Comparison of ENCODE assay signal across 18 mouse cellular contexts in the genomic region with DNA sequence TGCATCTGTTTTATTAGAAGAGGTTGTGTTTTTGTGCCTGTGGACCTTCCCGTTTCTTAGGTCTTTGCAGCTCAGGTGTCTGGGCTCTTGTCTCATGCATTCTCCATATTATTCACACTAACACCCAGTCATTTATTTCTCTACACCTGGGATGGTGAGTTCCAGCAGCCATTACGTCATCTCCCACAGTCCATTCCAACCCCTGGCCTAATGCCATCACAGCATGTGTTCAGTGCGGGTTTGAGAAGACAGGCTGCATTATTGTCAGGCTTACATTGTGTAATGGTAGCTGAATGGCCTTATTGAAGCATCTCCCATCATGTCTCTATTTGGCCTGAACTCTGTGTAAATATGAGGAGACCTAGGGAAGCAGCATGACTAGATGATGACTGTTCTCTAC.
DNase-seq lines count a peak whose midpoint lies in the region; ATAC-seq and TF ChIP-seq lines count a peak whose summit lies in the region.
"Had no signal": no experiment of that assay in that cellular context is flagged by ENCODE, and none has a peak within 500 bp of the region (broad histone marks: within the 10 kb centered on the region; RNA-seq: fewer than 3 reads in every experiment).

No protein-coding gene starts in this region.

- no peak overlapping the region for H3K9ac ChIP-seq in forebrain, embryonic 16.5 days (replicated peaks; ENCODE audit: low read depth, low read length)
- no peak overlapping the region for H3K9ac ChIP-seq in forebrain, postnatal 0 days
- H3K9ac ChIP-seq: embryonic facial prominence, embryonic 15.5 days; kidney, embryonic 15.5 days; lung, embryonic 15.5 days had no signal

- no peak overlapping the region for H3K4me3 ChIP-seq in forebrain, embryonic 16.5 days (replicated peaks; ENCODE audit: low read length)
- no peak overlapping the region for H3K4me3 ChIP-seq in forebrain, postnatal 0 days (ENCODE audit: low read depth, low read length)
- H3K4me3 ChIP-seq: embryonic facial prominence, embryonic 15.5 days; kidney, embryonic 15.5 days; lung, embryonic 15.5 days had no signal

- no peaks in the 10 kb centered on the region for H3K9me3 ChIP-seq in forebrain, embryonic 16.5 days (ENCODE audit: control insufficient read depth, low read length)
- no peaks in the 10 kb centered on the region for H3K9me3 ChIP-seq in forebrain, postnatal 0 days (ENCODE audit: low read length)
- H3K9me3 ChIP-seq: embryonic facial prominence, embryonic 15.5 days; kidney, embryonic 15.5 days; lung, embryonic 15.5 days had no signal

- 0 out of 2 replicates have a peak, but pooled peaks have one; percentile 15 for ATAC-seq in forebrain, embryonic 16.5 days
- no peak for ATAC-seq in forebrain, postnatal 0 days
- ATAC-seq: inflammation-experienced regulatory T-cells, adult 6 months; midbrain, embryonic 16.5 days had no signal

- H3K27ac ChIP-seq in forebrain, embryonic 16.5 days (ENCODE audit: low read length) = no peak overlapping the region
- no peak overlapping the region for H3K27ac ChIP-seq in forebrain, postnatal 0 days (ENCODE audit: low read depth, low read length)
- H3K27ac ChIP-seq: embryonic facial prominence, embryonic 15.5 days; kidney, embryonic 15.5 days; lung, embryonic 15.5 days had no signal

- peaks cover 4% of the 10 kb centered on the region; the same call in 1 of the 2 replicates for H3K4me1 ChIP-seq in forebrain, embryonic 16.5 days (replicated peaks; ENCODE audit: control insufficient read depth, insufficient read depth, low read length)
- no peaks in the 10 kb centered on the region for H3K4me1 ChIP-seq in forebrain, postnatal 0 days (ENCODE audit: insufficient read depth)
- H3K4me1 ChIP-seq: embryonic facial prominence, embryonic 15.5 days; kidney, embryonic 15.5 days; lung, embryonic 15.5 days had no signal

- no peaks in the 10 kb centered on the region for H3K27me3 ChIP-seq in forebrain, embryonic 16.5 days (replicated peaks; ENCODE audit: control insufficient read depth, insufficient read depth, low read length)
- H3K27me3 ChIP-seq in forebrain, postnatal 0 days (ENCODE audit: insufficient read depth, low read length) = no peaks in the 10 kb centered on the region
- H3K27me3 ChIP-seq: embryonic facial prominence, embryonic 15.5 days; kidney, embryonic 15.5 days; lung, embryonic 15.5 days had no signal

- no peak for TF ChIP-seq CTCF in forebrain, postnatal 0 days (IDR thresholded peaks at IDR 0.05; ENCODE audit: low read depth)

- 34% methylated on average over 3 of the region's 3 CpGs for WGBS in forebrain, embryonic 16.5 days
- 41% methylated on average over 3 of the region's 3 CpGs for WGBS in forebrain, postnatal 0 days

- H3K36me3 ChIP-seq in forebrain, embryonic 16.5 days (ENCODE audit: control insufficient read depth, insufficient read depth) = no peaks in the 10 kb centered on the region
- no peaks in the 10 kb centered on the region for H3K36me3 ChIP-seq in forebrain, postnatal 0 days (ENCODE audit: insufficient read depth)
- H3K36me3 ChIP-seq: embryonic facial prominence, embryonic 15.5 days; kidney, embryonic 15.5 days; lung, embryonic 15.5 days had no signal

- DNase-seq in forebrain, postnatal 0 days = no peak
- peak; percentile 42 for DNase-seq in right cerebral cortex, postnatal 10 days (ENCODE audit: low spot score in 2 of 2)
- no peak for DNase-seq in right cerebral cortex, adult 2 months (ENCODE audit: low spot score in 2 of 2)
- peak; percentile 80 to 83 for DNase-seq in cerebellum, postnatal 14 days
- DNase-seq in layer of hippocampus, postnatal 36 days = peak; percentile 28 to 29
- DNase-seq in urinary bladder, postnatal 4 days (ENCODE audit: low spot score in 2 of 2) = no peak
- DNase-seq in adrenal gland, adult 2 months = no peak
- DNase-seq: gastrocnemius, postnatal 36 days; heart, postnatal 36 days; right cerebral cortex, postnatal 4 days had no signal

- no peak overlapping the region for H3K4me2 ChIP-seq in forebrain, embryonic 16.5 days (ENCODE audit: low read length)
- no peak overlapping the region for H3K4me2 ChIP-seq in forebrain, postnatal 0 days (ENCODE audit: low read depth)
- H3K4me2 ChIP-seq: embryonic facial prominence, embryonic 15.5 days; heart, embryonic 11.5 days; kidney, embryonic 15.5 days; liver, embryonic 11.5 days; lung, embryonic 15.5 days had no signal

Comparison
In these comparisons a context has a peak if more than half of its experiments do, and no peak if none do; other contexts are left out.
1. DNase-seq: peak in right cerebral cortex, postnatal 10 days (2 of 2), cerebellum, postnatal 14 days (2 of 2) and layer of hippocampus, postnatal 36 days (2 of 2); none in forebrain, postnatal 0 days (single experiment), right cerebral cortex, adult 2 months (0 of 2), urinary bladder, postnatal 4 days (0 of 2) and adrenal gland, adult 2 months (single experiment).